Mouse (Mus musculus): Measurements from ENCODE around the gene Wwox. TPM values are rescaled to one million over a fixed set of nuclear protein-coding genes. Genes with fewer than 3 reads are reported as not detected.

Gene Wwox
- total RNA-seq, 1 experiment: 12.5 TPM

DNA sequence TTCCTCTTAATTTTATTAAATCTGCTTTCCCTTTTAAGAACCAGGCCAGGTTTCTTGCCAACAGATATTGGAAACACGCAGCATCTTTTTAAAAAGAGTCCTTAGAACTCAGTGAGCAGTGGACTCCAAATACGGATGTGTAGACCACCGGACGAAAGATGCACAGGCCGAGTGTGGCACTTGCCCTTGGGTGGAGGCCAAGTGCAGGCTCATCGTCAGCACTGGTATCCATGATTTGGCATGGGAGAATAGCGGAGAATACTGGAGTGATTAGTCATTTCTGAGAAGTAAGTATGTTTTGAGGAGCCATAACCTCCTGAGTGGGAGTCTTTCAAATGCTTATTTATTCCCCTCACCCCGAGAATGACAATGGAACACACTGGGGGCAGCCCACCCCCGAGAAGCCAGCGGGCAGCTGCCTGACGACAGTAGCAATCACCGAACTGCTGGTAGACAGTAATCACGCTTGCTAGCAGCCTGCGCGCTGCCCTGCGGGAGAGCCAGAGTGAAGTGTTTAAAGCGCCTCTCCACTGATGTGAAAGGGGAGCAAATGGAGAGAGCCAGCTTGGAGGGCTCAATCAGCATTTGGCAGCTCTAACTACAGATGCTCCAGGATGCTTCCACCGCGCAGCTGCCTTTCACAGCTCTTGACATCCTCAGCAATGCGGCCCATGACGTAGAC, 29.2 kb downstream of the Wwox start:
- 0 out of 2 replicates have a peak, but pooled peaks cover 2% of the 10 kb centered on the region for H3K36me3 ChIP-seq (ENCODE audit: control insufficient read depth, insufficient read depth, low read length, poor library complexity, severe bottlenecking)
- no peak for DNase-seq (ENCODE audit: low read depth, low spot score)
- peaks cover 0 to 4% of the 10 kb centered on the region in 2 experiments; a peak in 2 of 4 replicates for H3K4me1 ChIP-seq (ENCODE audit: control insufficient read depth in 2 of 2, insufficient read depth in 2 of 2, low read length in 2 of 2, poor library complexity in 1 of 2)
- no peaks in the 10 kb centered on the region for H3K9me3 ChIP-seq (ENCODE audit: control insufficient read depth, insufficient read depth, low read depth, low read length)
- TF ChIP-seq HCFC1 (IDR thresholded peaks at IDR 0.05; ENCODE audit: borderline replicate concordance, insufficient read depth, low read length) (no peak), CHD2 (IDR thresholded peaks at IDR 0.05; ENCODE audit: low read depth, low read length) (no peak), MAFK (IDR thresholded peaks at IDR 0.05; ENCODE audit: insufficient read depth, low read depth, low read length) (no peak), ZC3H11A (IDR thresholded peaks at IDR 0.05; ENCODE audit: borderline replicate concordance, low read depth, low read length) (no peak), ZNF384 (IDR thresholded peaks at IDR 0.05; ENCODE audit: low read depth, low read length) (no peak)
- H3K4me3 ChIP-seq (ENCODE audit: insufficient read depth in 1 of 2, low read depth in 1 of 2, low read length in 2 of 2, poor library complexity in 1 of 2, severe bottlenecking in 1 of 2): no peak overlapping the region
- in situ Hi-C loops (cut with MboI; ENCODE audit: low sequenced_read_pairs in 2 of 2, unreplicated experiment in 2 of 2): no loop called here
- no peak overlapping the region for H3K9ac ChIP-seq (ENCODE audit: insufficient read depth, low read depth, low read length, poor library complexity, severe bottlenecking)
- no peak overlapping the region for H3K27ac ChIP-seq (ENCODE audit: insufficient read depth, low read depth, low read length, poor library complexity, severe bottlenecking)

DNA sequence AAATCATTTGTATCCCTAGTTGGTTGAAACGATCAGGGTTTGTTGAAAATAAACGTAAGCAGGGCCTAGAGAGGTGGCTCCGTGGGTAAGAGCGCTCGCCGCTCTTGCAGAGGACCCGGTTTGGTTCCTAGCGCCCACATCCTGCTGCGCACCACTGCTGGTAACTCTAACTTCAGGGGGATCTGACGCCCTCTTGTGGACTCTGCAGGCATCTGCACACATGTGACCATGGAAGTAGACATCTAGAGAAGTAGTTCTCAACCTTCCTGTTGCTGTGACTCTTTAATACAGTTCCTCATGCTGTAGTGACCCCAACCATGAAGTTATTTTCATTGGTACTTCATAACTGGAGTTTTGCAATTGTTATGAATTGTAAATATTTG, 29.7 kb downstream of the Wwox start:
- TF ChIP-seq CHD2 (IDR thresholded peaks at IDR 0.05; ENCODE audit: low read depth, low read length): no peak
- no peak for TF ChIP-seq ZC3H11A (IDR thresholded peaks at IDR 0.05; ENCODE audit: borderline replicate concordance, low read depth, low read length)
- TF ChIP-seq MAFK (IDR thresholded peaks at IDR 0.05; ENCODE audit: insufficient read depth, low read depth, low read length): no peak
- no peak for TF ChIP-seq HCFC1 (IDR thresholded peaks at IDR 0.05; ENCODE audit: borderline replicate concordance, insufficient read depth, low read length)
- TF ChIP-seq ZNF384 (IDR thresholded peaks at IDR 0.05; ENCODE audit: low read depth, low read length): no peak
- Histone ChIP-seq H3K4me3 (ENCODE audit: insufficient read depth in 1 of 2, low read depth in 1 of 2, low read length in 2 of 2, poor library complexity in 1 of 2, severe bottlenecking in 1 of 2) (no peak overlapping the region), H3K9ac (ENCODE audit: insufficient read depth, low read depth, low read length, poor library complexity, severe bottlenecking) (no peak overlapping the region), H3K27ac (ENCODE audit: insufficient read depth, low read depth, low read length, poor library complexity, severe bottlenecking) (no peak overlapping the region), H3K4me1 (ENCODE audit: control insufficient read depth in 2 of 2, insufficient read depth in 2 of 2, low read length in 2 of 2, poor library complexity in 1 of 2) (peaks cover 0 to 4% of the 10 kb centered on the region in 2 experiments; a peak in 2 of 4 replicates), H3K36me3 (ENCODE audit: control insufficient read depth, insufficient read depth, low read length, poor library complexity, severe bottlenecking) (0 out of 2 replicates have a peak, but pooled peaks cover 2% of the 10 kb centered on the region), H3K9me3 (ENCODE audit: control insufficient read depth, insufficient read depth, low read depth, low read length) (no peaks in the 10 kb centered on the region)
- no peak for DNase-seq (ENCODE audit: low read depth, low spot score)
- in situ Hi-C loops (cut with MboI; ENCODE audit: low sequenced_read_pairs in 2 of 2, unreplicated experiment in 2 of 2): no loop called here

DNA sequence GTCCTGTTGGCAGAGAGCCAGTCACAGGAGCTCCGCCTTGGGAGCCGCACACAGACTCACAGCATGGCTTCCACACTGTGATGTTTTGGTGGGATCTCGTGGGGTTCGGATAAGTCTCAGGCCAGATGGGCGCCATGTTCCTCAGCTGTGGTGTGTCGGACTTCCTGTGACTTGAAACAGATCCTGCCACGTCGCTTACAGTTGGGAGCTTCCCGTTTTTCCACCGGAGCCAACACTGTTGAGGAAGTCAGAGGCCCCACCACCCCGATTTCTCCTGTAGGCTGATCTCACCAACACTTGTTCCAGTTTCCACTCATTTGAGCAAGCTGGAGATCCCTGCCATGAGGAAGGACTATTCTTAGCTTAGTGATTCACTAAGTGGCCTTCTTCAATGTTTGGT, 34.1 kb downstream of the Wwox start:
- Histone ChIP-seq H3K9me3 (ENCODE audit: control insufficient read depth, insufficient read depth, low read depth, low read length) (no peaks in the 10 kb centered on the region), H3K27ac (ENCODE audit: insufficient read depth, low read depth, low read length, poor library complexity, severe bottlenecking) (no peak overlapping the region)
- in situ Hi-C loops (cut with MboI; ENCODE audit: low sequenced_read_pairs in 2 of 2, unreplicated experiment in 2 of 2): no loop called here

DNA sequence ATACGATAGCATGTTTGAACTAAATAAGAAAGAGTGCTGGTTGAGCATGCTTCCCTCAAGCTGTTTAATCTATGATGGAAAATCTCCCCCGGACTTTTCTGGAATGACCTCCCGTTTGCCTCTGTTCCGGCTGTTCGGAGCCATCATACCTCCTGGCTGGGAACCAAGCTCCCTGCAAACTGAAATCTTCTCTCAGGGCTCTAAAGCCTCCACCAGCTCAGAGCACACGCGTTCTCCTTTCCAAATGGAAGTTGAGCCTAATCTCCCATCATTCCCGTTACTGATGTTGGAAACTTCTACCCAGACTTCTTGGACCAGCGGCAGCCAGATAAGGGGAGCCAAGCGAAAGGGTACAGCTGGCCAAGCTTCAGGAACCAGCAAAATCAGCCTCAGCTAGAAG, 37.5 kb downstream of the Wwox start:
- H3K4me3 ChIP-seq (ENCODE audit: insufficient read depth in 1 of 2, low read depth in 1 of 2, low read length in 2 of 2, poor library complexity in 1 of 2, severe bottlenecking in 1 of 2): no peak overlapping the region
- peaks cover 0 to 2% of the 10 kb centered on the region in 2 experiments; a peak in 1 of 4 replicates for H3K4me1 ChIP-seq (ENCODE audit: control insufficient read depth in 2 of 2, insufficient read depth in 2 of 2, low read length in 2 of 2, poor library complexity in 1 of 2)
- no peak overlapping the region for H3K27ac ChIP-seq (ENCODE audit: insufficient read depth, low read depth, low read length, poor library complexity, severe bottlenecking)
- no peaks in the 10 kb centered on the region for H3K9me3 ChIP-seq (ENCODE audit: control insufficient read depth, insufficient read depth, low read depth, low read length)
- in situ Hi-C loops (cut with MboI; ENCODE audit: low sequenced_read_pairs in 2 of 2, unreplicated experiment in 2 of 2): no loop called here
- TF ChIP-seq ZC3H11A (IDR thresholded peaks at IDR 0.05; ENCODE audit: borderline replicate concordance, low read depth, low read length): no peak
- no peak for TF ChIP-seq ZNF384 (IDR thresholded peaks at IDR 0.05; ENCODE audit: low read depth, low read length)
- TF ChIP-seq HCFC1 (IDR thresholded peaks at IDR 0.05; ENCODE audit: borderline replicate concordance, insufficient read depth, low read length): no peak
- no peak for TF ChIP-seq CHD2 (IDR thresholded peaks at IDR 0.05; ENCODE audit: low read depth, low read length)
- TF ChIP-seq MAFK (IDR thresholded peaks at IDR 0.05; ENCODE audit: insufficient read depth, low read depth, low read length): no peak
- DNase-seq (ENCODE audit: low read depth, low spot score): no peak
- 0 out of 2 replicates have a peak, but pooled peaks cover 2% of the 10 kb centered on the region for H3K36me3 ChIP-seq (ENCODE audit: control insufficient read depth, insufficient read depth, low read length, poor library complexity, severe bottlenecking)
- no peak overlapping the region for H3K9ac ChIP-seq (ENCODE audit: insufficient read depth, low read depth, low read length, poor library complexity, severe bottlenecking)

More for the DNA sequence above, 34.1 kb downstream of the Wwox start:
- Histone ChIP-seq H3K4me3 (ENCODE audit: insufficient read depth in 1 of 2, low read depth in 1 of 2, low read length in 2 of 2, poor library complexity in 1 of 2, severe bottlenecking in 1 of 2) (no peak overlapping the region), H3K36me3 (ENCODE audit: control insufficient read depth, insufficient read depth, low read length, poor library complexity, severe bottlenecking) (0 out of 2 replicates have a peak, but pooled peaks cover 2% of the 10 kb centered on the region), H3K4me1 (ENCODE audit: control insufficient read depth in 2 of 2, insufficient read depth in 2 of 2, low read length in 2 of 2, poor library complexity in 1 of 2) (peaks cover 0 to 6% of the 10 kb centered on the region in 2 experiments; a peak in 2 of 4 replicates), H3K9ac (ENCODE audit: insufficient read depth, low read depth, low read length, poor library complexity, severe bottlenecking) (no peak overlapping the region)
- TF ChIP-seq ZNF384 (IDR thresholded peaks at IDR 0.05; ENCODE audit: low read depth, low read length) (no peak), MAFK (IDR thresholded peaks at IDR 0.05; ENCODE audit: insufficient read depth, low read depth, low read length) (no peak), CHD2 (IDR thresholded peaks at IDR 0.05; ENCODE audit: low read depth, low read length) (no peak), ZC3H11A (IDR thresholded peaks at IDR 0.05; ENCODE audit: borderline replicate concordance, low read depth, low read length) (no peak), HCFC1 (IDR thresholded peaks at IDR 0.05; ENCODE audit: borderline replicate concordance, insufficient read depth, low read length) (no peak)
- no peak for DNase-seq (ENCODE audit: low read depth, low spot score)

Data from ES-E14 (cell line).